Mouse (Mus musculus) heart, postnatal 0 days (tissue): ENCODE results near the gene Foxp1. TPM values are rescaled to one million over a fixed set of nuclear protein-coding genes. Genes with fewer than 3 reads are reported as not detected.

Source experiments
- ATAC-seq: fragments of 200-750 bp; cut with Nextera tagmentation; 2 replicates; pipeline ENCODE4 v1.8.0; 2017; ENCODE audit warnings: low read depth, moderate number of reproducible peaks, moderate library complexity; ENCODE audit not compliant: insufficient read depth
- DNase-seq: peaks from one replicate; pipeline ENCODE4 v3.0.0-alpha.2; 2016; ENCODE audit warnings: low spot score
- H3K27ac ChIP-seq: fragments of 300-500 bp; sonication (generic); 2 replicates; pipeline ENCODE4 v1.5.1; 2014; ENCODE audit warnings: low read depth, mild to moderate bottlenecking
- H3K27me3 ChIP-seq: fragments of 300-500 bp; sonication (generic); 2 replicates; pipeline ENCODE4 v1.6.1; 2014; ENCODE audit warnings: low read length, mixed read lengths; ENCODE audit not compliant: control insufficient read depth, insufficient read depth
- H3K36me3 ChIP-seq: fragments of 300-500 bp; sonication (generic); replicated peaks from 2 replicates; pipeline ENCODE4 v1.6.1; 2014; ENCODE audit warnings: low read length, mixed read lengths; ENCODE audit not compliant: control insufficient read depth, insufficient read depth
- H3K4me1 ChIP-seq: fragments of 300-500 bp; sonication (generic); 2 replicates; pipeline ENCODE4 v1.6.1; 2014; ENCODE audit warnings: antibody characterized with exemption; ENCODE audit not compliant: control insufficient read depth, insufficient read depth
- H3K4me2 ChIP-seq: fragments of 300-500 bp; sonication (generic); 2 replicates; pipeline ENCODE4 v1.6.1; 2014; ENCODE audit warnings: low read depth, mild to moderate bottlenecking, low read length, moderate library complexity
- H3K4me3 ChIP-seq: fragments of 300-500 bp; sonication (generic); 2 replicates; pipeline ENCODE4 v1.5.1; 2014; ENCODE audit warnings: low read depth, low read length
- H3K9ac ChIP-seq: fragments of 300-500 bp; sonication (generic); replicated peaks from 2 replicates; pipeline ENCODE4 v1.6.1; 2014; ENCODE audit warnings: low read depth, low read length, mixed read lengths
- H3K9me3 ChIP-seq: fragments of 300-500 bp; sonication (generic); replicated peaks from 2 replicates; pipeline ENCODE4 v1.6.1; 2016; ENCODE audit warnings: low read length; ENCODE audit not compliant: control insufficient read depth
- CTCF ChIP-seq: IDR thresholded peaks from 2 replicates; pipeline ENCODE4 v1.5.1; 2016; ENCODE audit warnings: antibody characterized with exemption, control low read depth, low read depth
- EP300 ChIP-seq: IDR thresholded peaks from 2 replicates; pipeline ENCODE4 v1.6.1; 2016; ENCODE audit warnings: antibody characterized with exemption, low read depth
- WGBS: fragments of 180-500 bp; shearing (Covaris S2); extraction: QIAGEN DNeasy Blood & Tissue Kit; methylation state at CpG from one replicate; pipeline ENCODE4 v1.1.7; 2014; 5-methylcytosine and 5-hydroxymethylcytosine counted together
- polyA plus RNA-seq: library from polyadenylated mRNA; unstranded; fragments of >200 nt; fragmentation: Nextera tagmentation; extraction: Ambion mirVana; gene quantifications from 2 replicates; pipeline ENCODE4 v1.2.1, GENCODE M21; 2015
- total RNA-seq: library from RNA; depleted of rRNA; stranded (reverse); fragments of >200 nt; gene quantifications from 2 replicates; pipeline ENCODE4 v1.2.3, GENCODE M21; 2014; ENCODE audit warnings: low replicate concordance

Gene Foxp1
- total and polyA plus RNA-seq, 2 experiments from 2014 or later, result 40.7 to 88.1 TPM

DNA sequence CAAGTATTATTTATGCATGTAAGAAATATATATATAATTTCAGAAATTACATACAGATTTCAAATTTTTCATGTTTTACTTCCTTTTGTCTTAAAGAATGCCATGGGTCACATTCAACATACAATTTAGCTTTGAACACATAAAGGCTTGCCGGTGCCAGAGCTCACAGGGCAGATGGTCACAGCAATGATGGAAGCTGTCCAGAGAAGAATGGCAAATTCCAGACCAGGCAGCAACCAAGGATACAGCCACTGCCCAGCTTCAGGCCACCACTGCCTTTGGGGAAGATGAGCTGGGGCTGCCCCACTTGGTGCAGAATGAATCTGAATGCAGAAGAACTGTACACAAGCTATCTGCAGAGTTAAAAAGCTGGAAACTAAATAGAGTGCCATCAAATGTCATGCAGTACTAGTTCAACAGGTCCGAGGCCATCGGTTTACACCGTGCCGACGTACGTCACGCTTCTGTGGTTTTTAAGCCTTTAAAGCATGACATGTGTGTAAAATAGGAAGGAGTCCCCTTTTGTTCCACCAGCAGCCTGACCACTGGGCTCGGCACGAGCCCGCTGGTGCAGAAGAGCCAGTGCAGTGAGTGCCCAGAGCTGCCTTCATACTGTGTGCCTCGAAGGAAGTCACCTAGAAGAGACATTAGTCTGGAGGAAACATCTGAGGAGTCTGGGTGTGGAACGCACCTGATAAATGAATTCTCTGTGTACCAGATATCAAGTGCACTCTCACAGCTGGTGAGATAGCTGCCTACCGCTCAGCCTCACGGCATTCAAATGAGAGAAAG is 239.5 kb downstream of the Foxp1 start:
- Histone ChIP-seq H3K9me3 (no peaks in the 10 kb centered on the region), H3K27ac (no peak overlapping the region), H3K4me1 (no peaks in the 10 kb centered on the region), H3K36me3 (no peaks in the 10 kb centered on the region), H3K9ac (no peak overlapping the region), H3K4me2 (no peak overlapping the region), H3K27me3 (no peaks in the 10 kb centered on the region), H3K4me3 (no peak overlapping the region)
- 80% methylated on average over 15 of the region's 15 CpGs for WGBS
- DNase-seq (no peak), ATAC-seq (no peak)
- TF ChIP-seq CTCF, result no peak
- TF ChIP-seq EP300, result no peak

DNA sequence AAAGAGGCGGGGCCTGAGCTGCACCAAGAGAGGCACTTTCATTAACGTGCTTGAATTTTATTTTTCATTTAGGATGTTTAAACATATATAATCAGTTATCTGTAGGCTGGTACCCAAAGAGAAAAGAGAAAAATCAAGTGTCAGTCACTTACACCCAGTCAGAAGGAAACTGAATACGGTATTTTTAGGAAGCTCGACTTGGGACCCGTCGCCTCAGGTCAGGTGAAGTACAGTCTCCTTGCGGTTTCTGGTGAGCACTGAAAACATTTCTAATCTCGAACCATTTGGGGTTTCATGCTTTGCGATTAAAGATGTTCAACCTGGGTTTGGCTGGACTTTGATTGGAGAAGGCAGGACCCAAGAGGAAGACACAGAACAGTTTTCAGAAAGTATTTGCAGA is 241.1 kb downstream of the Foxp1 start:
- no peaks in the 10 kb centered on the region for H3K36me3 ChIP-seq
- H3K4me1 ChIP-seq, result no peaks in the 10 kb centered on the region
- H3K27ac ChIP-seq, result no peak overlapping the region
- no peak for TF ChIP-seq EP300
- TF ChIP-seq CTCF, result no peak
- H3K9ac ChIP-seq, result no peak overlapping the region
- DNase-seq (no peak), ATAC-seq (no peak)
- WGBS, result 91% methylated on average over 9 of the region's 9 CpGs
- H3K4me3 ChIP-seq, result no peak overlapping the region
- H3K9me3 ChIP-seq, result no peaks in the 10 kb centered on the region
- no peaks in the 10 kb centered on the region for H3K27me3 ChIP-seq
- H3K4me2 ChIP-seq, result no peak overlapping the region

DNA sequence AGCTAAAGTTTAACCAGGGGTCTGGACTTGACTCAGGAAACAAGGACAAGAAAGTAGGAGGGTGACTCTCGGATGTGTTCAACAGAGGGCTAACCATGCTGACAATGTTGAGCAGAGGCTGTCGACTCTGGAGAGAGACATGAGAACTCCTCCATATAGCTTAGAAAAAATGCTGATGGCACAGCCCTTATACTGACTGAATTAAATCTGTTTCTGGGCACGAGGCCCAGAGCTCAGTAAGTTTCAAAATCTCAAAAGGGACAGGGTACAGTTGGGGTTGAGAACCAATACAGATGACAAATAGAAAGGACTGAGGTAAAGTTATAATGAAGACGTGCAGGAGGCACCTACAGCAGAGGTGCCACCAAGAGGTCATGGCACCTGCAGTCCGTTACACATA is 241.9 kb downstream of the Foxp1 start:
- WGBS, result 58% methylated on average over 5 of the region's 5 CpGs
- H3K9ac ChIP-seq, result no peak overlapping the region
- TF ChIP-seq CTCF (no peak), EP300 (no peak)

DNA sequence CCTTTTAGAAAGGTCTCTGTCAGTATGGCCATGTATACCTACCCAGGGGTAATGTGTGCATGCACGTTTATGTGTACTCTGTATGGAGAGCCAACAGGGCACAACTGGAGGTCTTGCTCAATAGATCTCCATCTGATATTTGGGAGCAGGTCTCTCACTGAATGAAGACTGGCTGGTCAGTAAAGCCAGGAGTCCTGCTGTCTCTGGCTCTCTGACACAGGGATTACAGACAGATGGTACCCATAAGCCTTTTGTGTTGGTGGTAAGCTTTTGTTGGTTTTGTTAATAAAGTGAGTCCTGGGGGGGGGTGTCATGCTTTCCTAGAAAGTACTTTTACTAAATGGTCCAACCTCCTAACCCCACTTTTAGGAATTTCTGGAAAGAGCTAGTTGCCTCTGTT is 245.3 kb downstream of the Foxp1 start:
- Histone ChIP-seq H3K4me1 (no peaks in the 10 kb centered on the region), H3K27ac (no peak overlapping the region), H3K4me2 (no peak overlapping the region), H3K27me3 (no peaks in the 10 kb centered on the region), H3K4me3 (no peak overlapping the region), H3K9ac (no peak overlapping the region), H3K9me3 (no peaks in the 10 kb centered on the region), H3K36me3 (no peaks in the 10 kb centered on the region)
- 80% methylated on average over 1 of the region's 1 CpGs for WGBS
- DNase-seq (no peak), ATAC-seq (no peak)
- no peak for TF ChIP-seq CTCF
- no peak for TF ChIP-seq EP300

More for the DNA sequence above, 241.9 kb downstream of the Foxp1 start:
- DNase-seq (no peak), ATAC-seq (no peak)
- H3K4me2 ChIP-seq, result no peak overlapping the region
- H3K27ac ChIP-seq, result no peak overlapping the region
- no peaks in the 10 kb centered on the region for H3K27me3 ChIP-seq
- H3K4me3 ChIP-seq, result no peak overlapping the region
- no peaks in the 10 kb centered on the region for H3K9me3 ChIP-seq
- no peaks in the 10 kb centered on the region for H3K4me1 ChIP-seq
- H3K36me3 ChIP-seq, result no peaks in the 10 kb centered on the region

DNA sequence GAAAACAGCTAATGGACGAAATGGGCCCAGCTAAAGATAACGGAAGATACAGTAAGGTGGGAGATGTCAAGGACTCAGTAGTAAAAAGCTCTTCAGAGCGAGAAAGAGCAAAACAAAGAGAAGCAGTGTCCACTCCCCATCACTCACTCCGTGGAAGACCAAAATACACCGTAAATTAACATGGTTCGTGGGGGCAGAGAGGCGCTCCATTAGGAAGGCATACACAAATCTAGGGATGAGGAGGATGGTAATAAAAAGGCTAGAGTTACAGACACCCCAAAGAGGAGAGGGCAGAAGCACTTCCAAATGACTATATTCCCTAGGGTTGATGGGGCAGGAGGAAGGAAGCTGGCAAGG is 246.2 kb downstream of the Foxp1 start:
- Histone ChIP-seq H3K9ac (no peak overlapping the region), H3K4me1 (no peaks in the 10 kb centered on the region), H3K4me3 (no peak overlapping the region), H3K4me2 (no peak overlapping the region), H3K9me3 (no peaks in the 10 kb centered on the region), H3K36me3 (no peaks in the 10 kb centered on the region), H3K27me3 (no peaks in the 10 kb centered on the region), H3K27ac (no peak overlapping the region)
- 66% methylated on average over 7 of the region's 7 CpGs for WGBS
- DNase-seq, result no peak
- no peak for ATAC-seq
- TF ChIP-seq CTCF (no peak), EP300 (no peak)
